Mouse (Mus musculus) brain, adult 10 weeks (tissue): ENCODE measurements around the gene Gm13275. TPM values are rescaled to one million over a fixed set of nuclear protein-coding genes. Genes with fewer than 3 reads are reported as not detected.

Experiments
- polyA plus RNA-seq: library from polyadenylated mRNA; stranded (reverse); fragments of 350-450 nt; fragmentation: Illumina TruSeq; extraction: RNeasy Lipid Tissue Mini Kit (QIAGEN cat#74804); gene quantifications from one replicate; pipeline ENCODE4 v1.2.3, GENCODE M21; 2015; ENCODE audit warnings: low read depth, low replicate concordance

Gm13275 gene
- polyA plus RNA-seq, 1 experiment from 2014 or later = not detected

Other genes starting within 250 kb of the Gm13275 start
- gene Ifna15, start 236.2 kb upstream of the Gm13275 start, polyA plus RNA-seq = not detected
- not detected for gene Ifna14, start 222.7 kb upstream of the Gm13275 start, polyA plus RNA-seq
- not detected for gene Ifna9, start 202.1 kb upstream of the Gm13275 start, polyA plus RNA-seq
- not detected for gene Ifna12, start 191.1 kb upstream of the Gm13275 start, polyA plus RNA-seq
- gene C87499, start 160.1 kb upstream of the Gm13275 start, polyA plus RNA-seq = not detected
- gene Ifna13, start 150.0 kb upstream of the Gm13275 start, polyA plus RNA-seq = not detected
- gene Ifna16, start 117.6 kb upstream of the Gm13275 start, polyA plus RNA-seq = not detected
- gene Ifna2, start 110.6 kb upstream of the Gm13275 start, polyA plus RNA-seq = not detected
- gene Ifnab, start 103.1 kb upstream of the Gm13275 start, polyA plus RNA-seq = not detected
- not detected for gene Gm26566, start 72.7 kb upstream of the Gm13275 start, polyA plus RNA-seq
- 77.2 TPM for gene Klhl9, start 72.0 kb upstream of the Gm13275 start, polyA plus RNA-seq
- not detected for gene Gm13271, start 39.6 kb upstream of the Gm13275 start, polyA plus RNA-seq
- not detected for gene Gm13283, start 34.4 kb upstream of the Gm13275 start, polyA plus RNA-seq
- not detected for gene Gm13290, start 20.7 kb upstream of the Gm13275 start, polyA plus RNA-seq
- not detected for gene Gm13289, start 17.6 kb upstream of the Gm13275 start, polyA plus RNA-seq
- gene Gm13272, start 14.6 kb upstream of the Gm13275 start, polyA plus RNA-seq = not detected
- not detected for gene Ifnz, start 12.4 kb upstream of the Gm13275 start, polyA plus RNA-seq
- gene Gm13276, start 8.8 kb upstream of the Gm13275 start, polyA plus RNA-seq = not detected
- not detected for gene Gm13277, start 5.9 kb upstream of the Gm13275 start, polyA plus RNA-seq
- gene Gm13278, start 2.9 kb upstream of the Gm13275 start, polyA plus RNA-seq = not detected
- gene Gm13279, start 2.9 kb downstream of the Gm13275 start, polyA plus RNA-seq = not detected
- not detected for gene Gm13285, start 5.2 kb downstream of the Gm13275 start, polyA plus RNA-seq
- gene Gm13287, start 8.8 kb downstream of the Gm13275 start, polyA plus RNA-seq = not detected
- not detected for gene Gm13288, start 11.0 kb downstream of the Gm13275 start, polyA plus RNA-seq
- gene Ifna7, start 21.7 kb downstream of the Gm13275 start, polyA plus RNA-seq = not detected
- not detected for gene Ifna11, start 25.5 kb downstream of the Gm13275 start, polyA plus RNA-seq
- not detected for gene Ifna6, start 32.9 kb downstream of the Gm13275 start, polyA plus RNA-seq
- not detected for gene Ifna5, start 41.0 kb downstream of the Gm13275 start, polyA plus RNA-seq
- not detected for gene Ifna4, start 47.4 kb downstream of the Gm13275 start, polyA plus RNA-seq
- not detected for gene Ifna1, start 55.6 kb downstream of the Gm13275 start, polyA plus RNA-seq
- gene Ifne, start 85.7 kb downstream of the Gm13275 start, polyA plus RNA-seq = not detected